Mouse (Mus musculus) limb, embryonic 10.5 days (tissue): ENCODE data around the gene Dexi. TPM values are rescaled to one million over a fixed set of nuclear protein-coding genes. Genes with fewer than 3 reads are reported as not detected.

Experiments
- DNase-seq: peaks from one replicate; pipeline ENCODE4 v3.0.0-alpha.2; 2017; ENCODE audit warnings: low spot score
- H3K27ac ChIP-seq: fragments of 300-500 bp; sonication (generic); 2 replicates; pipeline ENCODE4 v1.5.1; 2016; ENCODE audit warnings: mild to moderate bottlenecking
- H3K27me3 ChIP-seq: fragments of 300-500 bp; sonication (generic); 2 replicates; pipeline ENCODE4 v1.6.1; 2016; ENCODE audit warnings: low read depth, mild to moderate bottlenecking; ENCODE audit not compliant: poor library complexity, severe bottlenecking
- H3K36me3 ChIP-seq: fragments of 300-500 bp; sonication (generic); 2 replicates; pipeline ENCODE4 v1.6.1; 2016; ENCODE audit warnings: mild to moderate bottlenecking, moderate library complexity
- H3K4me1 ChIP-seq: fragments of 300-500 bp; sonication (generic); 2 replicates; pipeline ENCODE4 v1.6.1; 2016
- H3K4me3 ChIP-seq: fragments of 300-500 bp; sonication (generic); 2 replicates; pipeline ENCODE4 v1.5.1; 2016; ENCODE audit warnings: mild to moderate bottlenecking, moderate library complexity
- H3K9me3 ChIP-seq: fragments of 300-500 bp; sonication (generic); replicated peaks from 2 replicates; pipeline ENCODE4 v1.6.1; 2016; ENCODE audit warnings: mild to moderate bottlenecking
- WGBS: fragments of 180-500 bp; shearing (Covaris S2); methylation state at CpG from one replicate; pipeline ENCODE4 v1.1.7; 2016; 5-methylcytosine and 5-hydroxymethylcytosine counted together
- polyA plus RNA-seq: library from polyadenylated mRNA; unstranded; fragments of >200 nt; fragmentation: Nextera tagmentation; extraction: Ambion mirVana; gene quantifications from 2 replicates; pipeline ENCODE4 v1.2.1, GENCODE M21; 2016

Gene Dexi
- polyA plus RNA-seq, 1 experiment from 2014 or later = 20.5 TPM

GRCm38 (mm10) chr16:10488769-10489481 lies 53.9 kb downstream of the Dexi start:
- no peak overlapping the region for H3K4me3 ChIP-seq
- H3K4me1 ChIP-seq = peaks cover 10% of the 10 kb centered on the region
- peaks cover 29% of the 10 kb centered on the region for H3K27me3 ChIP-seq
- DNase-seq = no peak
- no peak overlapping the region for H3K27ac ChIP-seq
- H3K9me3 ChIP-seq = no peaks in the 10 kb centered on the region
- no peaks in the 10 kb centered on the region for H3K36me3 ChIP-seq
- WGBS = 85% methylated on average over 7 of the region's 7 CpGs

GRCm38 (mm10) chr16:10487895-10488493 lies 54.9 kb downstream of the Dexi start:
- no peaks in the 10 kb centered on the region for H3K9me3 ChIP-seq
- 87% methylated on average over 8 of the region's 8 CpGs for WGBS
- peaks cover 29% of the 10 kb centered on the region for H3K27me3 ChIP-seq
- no peaks in the 10 kb centered on the region for H3K36me3 ChIP-seq
- peaks cover 10% of the 10 kb centered on the region for H3K4me1 ChIP-seq
- no peak overlapping the region for H3K27ac ChIP-seq
- H3K4me3 ChIP-seq = no peak overlapping the region
- no peak for DNase-seq

- H3K27ac ChIP-seq = no peak overlapping the region
- H3K4me1 ChIP-seq = peaks cover 10% of the 10 kb centered on the region
- H3K4me3 ChIP-seq = no peak overlapping the region
- no peaks in the 10 kb centered on the region for H3K9me3 ChIP-seq
- 78% methylated on average over 3 of the region's 3 CpGs for WGBS
- no peak for DNase-seq
- peaks cover 29% of the 10 kb centered on the region for H3K27me3 ChIP-seq
- no peaks in the 10 kb centered on the region for H3K36me3 ChIP-seq
Observed at GRCm38 (mm10) chr16:10486993-10487392, 55.9 kb downstream of the Dexi start.

- no peak for DNase-seq
- Histone ChIP-seq H3K9me3 (no peaks in the 10 kb centered on the region), H3K27me3 (no peaks in the 10 kb centered on the region), H3K4me3 (no peak overlapping the region), H3K4me1 (no peaks in the 10 kb centered on the region), H3K27ac (no peak overlapping the region), H3K36me3 (no peaks in the 10 kb centered on the region)
- WGBS = 75% methylated on average over 4 of the region's 4 CpGs
Observed at GRCm38 (mm10) chr16:10482343-10482742, 60.5 kb downstream of the Dexi start.

GRCm38 (mm10) chr16:10479857-10480256 lies 63.0 kb downstream of the Dexi start, which contains the start of gene Ciita:
Gene Ciita (plus strand): TSS chr16:10480059.
- no peak for DNase-seq
- 87% methylated on average over 5 of the region's 5 CpGs for WGBS
- H3K27me3 ChIP-seq = no peaks in the 10 kb centered on the region
- no peak within 1 kb of the TSS for H3K27ac ChIP-seq
- no peaks in the 10 kb centered on the region for H3K4me1 ChIP-seq
- no peaks in the 10 kb centered on the region for H3K9me3 ChIP-seq
- H3K36me3 ChIP-seq = no peaks in the 10 kb centered on the region
- H3K4me3 ChIP-seq = no peak within 1 kb of the TSS

GRCm38 (mm10) chr16:10475919-10476318 lies 66.9 kb downstream of the Dexi start:
- Histone ChIP-seq H3K27me3 (no peaks in the 10 kb centered on the region), H3K4me3 (no peak overlapping the region), H3K9me3 (no peaks in the 10 kb centered on the region), H3K27ac (no peak overlapping the region), H3K4me1 (no peaks in the 10 kb centered on the region), H3K36me3 (no peaks in the 10 kb centered on the region)
- DNase-seq = no peak
- WGBS = 73% methylated on average over 2 of the region's 2 CpGs

- no peaks in the 10 kb centered on the region for H3K4me1 ChIP-seq
- no peak overlapping the region for H3K27ac ChIP-seq
- DNase-seq = no peak
- no peaks in the 10 kb centered on the region for H3K27me3 ChIP-seq
- no peak overlapping the region for H3K4me3 ChIP-seq
- WGBS = 75% methylated on average over 3 of the region's 3 CpGs
- no peaks in the 10 kb centered on the region for H3K36me3 ChIP-seq
- no peaks in the 10 kb centered on the region for H3K9me3 ChIP-seq
Observed at GRCm38 (mm10) chr16:10474956-10475355, 67.9 kb downstream of the Dexi start.

GRCm38 (mm10) chr16:10471950-10472349 lies 70.9 kb downstream of the Dexi start:
- Histone ChIP-seq H3K4me3 (no peak overlapping the region), H3K9me3 (no peaks in the 10 kb centered on the region), H3K36me3 (no peaks in the 10 kb centered on the region), H3K27me3 (no peaks in the 10 kb centered on the region), H3K4me1 (no peaks in the 10 kb centered on the region; the same call in 1 of the 2 replicates), H3K27ac (no peak overlapping the region)
- 91% methylated on average over 3 of the region's 3 CpGs for WGBS
- DNase-seq = no peak

- H3K9me3 ChIP-seq = no peaks in the 10 kb centered on the region
- WGBS = 70% methylated on average over 1 of the region's 1 CpGs
- H3K36me3 ChIP-seq = no peaks in the 10 kb centered on the region
- peaks cover 9% of the 10 kb centered on the region for H3K4me1 ChIP-seq
- DNase-seq = no peak
- H3K27ac ChIP-seq = no peak overlapping the region
- no peak overlapping the region for H3K4me3 ChIP-seq
- no peaks in the 10 kb centered on the region for H3K27me3 ChIP-seq
Observed at GRCm38 (mm10) chr16:10468201-10468600, 74.7 kb downstream of the Dexi start.

GRCm38 (mm10) chr16:10467391-10468107 lies 75.3 kb downstream of the Dexi start:
- Histone ChIP-seq H3K27ac (no peak overlapping the region), H3K4me3 (no peak overlapping the region), H3K9me3 (no peaks in the 10 kb centered on the region), H3K27me3 (no peaks in the 10 kb centered on the region), H3K36me3 (no peaks in the 10 kb centered on the region), H3K4me1 (peaks cover 9% of the 10 kb centered on the region)
- 41% methylated on average over 11 of the region's 11 CpGs for WGBS
- no peak for DNase-seq

- Histone ChIP-seq H3K4me3 (no peak overlapping the region), H3K36me3 (no peaks in the 10 kb centered on the region), H3K4me1 (peaks cover 9% of the 10 kb centered on the region), H3K9me3 (no peaks in the 10 kb centered on the region), H3K27ac (no peak overlapping the region), H3K27me3 (no peaks in the 10 kb centered on the region)
- WGBS = 20% methylated on average over 4 of the region's 4 CpGs
- no peak for DNase-seq
Observed at GRCm38 (mm10) chr16:10465011-10465681, 77.7 kb downstream of the Dexi start.

GRCm38 (mm10) chr16:10461178-10461577 lies 81.7 kb downstream of the Dexi start:
- Histone ChIP-seq H3K9me3 (no peaks in the 10 kb centered on the region), H3K36me3 (no peaks in the 10 kb centered on the region), H3K4me3 (no peak overlapping the region), H3K27ac (no peak overlapping the region), H3K27me3 (no peaks in the 10 kb centered on the region), H3K4me1 (peaks cover 9% of the 10 kb centered on the region)
- DNase-seq = no peak
- 90% methylated on average over 2 of the region's 2 CpGs for WGBS

- Histone ChIP-seq H3K27ac (no peak overlapping the region), H3K27me3 (no peaks in the 10 kb centered on the region), H3K36me3 (no peaks in the 10 kb centered on the region), H3K4me3 (no peak overlapping the region), H3K4me1 (peaks cover 11% of the 10 kb centered on the region), H3K9me3 (no peaks in the 10 kb centered on the region)
- no peak for DNase-seq
- 81% methylated on average over 2 of the region's 2 CpGs for WGBS
Observed at GRCm38 (mm10) chr16:10460188-10460587, 82.7 kb downstream of the Dexi start.
